Mouse (Mus musculus): ENCODE measurements around the gene Tmsb15l. TPM values are rescaled to one million over a fixed set of nuclear protein-coding genes. Genes with fewer than 3 reads are reported as not detected.
A peak's percentile ranks its signal among the peaks of the same experiment; 100 is the strongest.

Gene Tmsb15l
- 2.9 and 4.8 TPM in 2 replicates for polyA plus RNA-seq (2015; fragmentation: Nextera tagmentation; extraction: Ambion mirVana)

DNA sequence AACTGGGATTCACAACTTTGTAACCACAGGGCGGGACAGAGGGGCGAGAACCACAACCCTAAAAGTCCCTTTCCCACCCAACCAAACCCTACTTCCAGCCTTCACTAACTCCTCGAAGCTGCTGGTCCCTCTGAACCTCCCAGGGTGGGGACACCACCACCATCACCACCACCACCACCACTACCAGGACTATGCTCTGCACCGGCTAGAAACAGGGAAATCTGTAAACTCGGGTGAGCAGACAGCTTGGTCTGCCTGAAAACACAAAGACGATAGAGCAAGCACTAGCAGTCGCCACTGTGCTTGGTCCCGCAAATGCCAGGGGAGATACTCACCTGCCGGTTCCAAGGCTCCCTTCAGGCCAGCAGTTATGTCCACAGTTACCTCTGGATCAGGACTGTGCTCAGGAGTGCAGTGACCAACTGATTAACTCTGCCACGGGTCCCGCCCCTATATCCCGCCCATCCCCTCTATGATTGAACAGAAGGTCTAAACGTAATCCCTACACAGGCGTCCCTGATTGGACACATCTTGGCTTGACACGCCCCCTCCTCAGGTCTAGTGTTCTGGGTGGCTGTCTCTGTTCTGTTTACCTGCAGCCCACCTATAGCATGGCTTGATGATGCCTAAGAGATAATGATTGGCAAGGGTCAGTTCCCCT is at the start of gene Tmsb15l, which contains the start of gene Tmsb15b1:
TSS of gene Tmsb15l (minus strand) at position 446 of the 661 bp plus-strand sequence.
TSS of gene Tmsb15b1 (minus strand) at position 451 of the 661 bp plus-strand sequence.
- ATAC-seq (ENCODE audit: low read depth): peak; percentile 100
- Histone ChIP-seq H3K4me3 (ENCODE audit: low read length) (peak within 1 kb of the TSS; percentile 47), H3K27me3 (ENCODE audit: control insufficient read depth, insufficient read depth, low read depth, low read length) (no peaks in the 10 kb centered on the region), H3K36me3 (ENCODE audit: control insufficient read depth, insufficient read depth, low read length) (no peaks in the 10 kb centered on the region), H3K4me1 (replicated peaks; ENCODE audit: control insufficient read depth, insufficient read depth, low read length) (no peaks in the 10 kb centered on the region), H3K4me2 (ENCODE audit: low read depth, low read length) (peak within 1 kb of the TSS; percentile 62), H3K27ac (ENCODE audit: low read length) (no peak within 1 kb of the TSS), H3K9ac (ENCODE audit: low read length) (peak within 1 kb of the TSS; percentile 60), H3K9me3 (ENCODE audit: control insufficient read depth, low read length) (no peaks in the 10 kb centered on the region)
- 29% methylated on average over 15 of the region's 15 CpGs for WGBS

DNA sequence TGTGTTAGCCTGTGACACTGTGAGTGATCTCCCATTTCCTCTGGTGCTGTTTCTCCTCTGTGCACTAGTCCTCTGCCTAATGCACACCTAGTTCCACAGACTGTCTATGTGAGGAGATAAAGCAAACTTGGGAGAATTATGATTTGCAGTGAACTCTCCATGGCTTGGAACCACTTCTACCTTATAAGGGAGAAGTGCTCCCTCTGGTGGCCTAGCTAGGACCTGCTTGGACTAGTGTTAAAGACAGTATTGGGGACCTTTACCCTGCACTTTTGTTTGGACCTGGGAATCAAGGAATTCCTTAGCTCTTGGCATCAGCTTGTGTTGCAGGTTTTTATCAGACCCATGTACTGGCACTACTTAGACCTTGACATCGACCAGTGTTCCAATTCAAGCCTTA is 42.6 kb upstream of the Tmsb15l start:
- ATAC-seq (ENCODE audit: low read depth): no peak
- no peaks in the 10 kb centered on the region for H3K4me1 ChIP-seq (replicated peaks; ENCODE audit: control insufficient read depth, insufficient read depth, low read length)
- H3K36me3 ChIP-seq (ENCODE audit: control insufficient read depth, insufficient read depth, low read length): no peaks in the 10 kb centered on the region
- H3K9me3 ChIP-seq (ENCODE audit: control insufficient read depth, low read length): no peaks in the 10 kb centered on the region
- H3K27me3 ChIP-seq (ENCODE audit: control insufficient read depth, insufficient read depth, low read depth, low read length): no peaks in the 10 kb centered on the region
- 25% methylated on average over 1 of the region's 1 CpGs for WGBS
- no peak overlapping the region for H3K9ac ChIP-seq (ENCODE audit: low read length)
- H3K27ac ChIP-seq (ENCODE audit: low read length): no peak overlapping the region
- no peak overlapping the region for H3K4me2 ChIP-seq (ENCODE audit: low read depth, low read length)
- no peak overlapping the region for H3K4me3 ChIP-seq (ENCODE audit: low read length)

GRCm38 (mm10) chrX:137017668-137018067 is 41.0 kb upstream of the Tmsb15l start:
- 70% methylated on average over 1 of the region's 1 CpGs for WGBS
- H3K4me1 ChIP-seq (replicated peaks; ENCODE audit: control insufficient read depth, insufficient read depth, low read length): no peaks in the 10 kb centered on the region
- H3K36me3 ChIP-seq (ENCODE audit: control insufficient read depth, insufficient read depth, low read length): no peaks in the 10 kb centered on the region
- no peaks in the 10 kb centered on the region for H3K9me3 ChIP-seq (ENCODE audit: control insufficient read depth, low read length)
- no peak for ATAC-seq (ENCODE audit: low read depth)
- no peak overlapping the region for H3K9ac ChIP-seq (ENCODE audit: low read length)
- H3K4me3 ChIP-seq (ENCODE audit: low read length): no peak overlapping the region
- no peaks in the 10 kb centered on the region for H3K27me3 ChIP-seq (ENCODE audit: control insufficient read depth, insufficient read depth, low read depth, low read length)
- no peak overlapping the region for H3K4me2 ChIP-seq (ENCODE audit: low read depth, low read length)
- no peak overlapping the region for H3K27ac ChIP-seq (ENCODE audit: low read length)

- Histone ChIP-seq H3K9ac (ENCODE audit: low read length) (no peak overlapping the region), H3K4me2 (ENCODE audit: low read depth, low read length) (no peak overlapping the region), H3K27ac (ENCODE audit: low read length) (no peak overlapping the region), H3K4me1 (replicated peaks; ENCODE audit: control insufficient read depth, insufficient read depth, low read length) (no peaks in the 10 kb centered on the region), H3K4me3 (ENCODE audit: low read length) (no peak overlapping the region), H3K27me3 (ENCODE audit: control insufficient read depth, insufficient read depth, low read depth, low read length) (no peaks in the 10 kb centered on the region), H3K36me3 (ENCODE audit: control insufficient read depth, insufficient read depth, low read length) (no peaks in the 10 kb centered on the region), H3K9me3 (ENCODE audit: control insufficient read depth, low read length) (no peaks in the 10 kb centered on the region)
- ATAC-seq (ENCODE audit: low read depth): peak; percentile 54; the same call in 1 of the 2 replicates
- whole genome bisulfite sequencing: 49% methylated on average over 6 of the region's 6 CpGs
These were observed 38.5 kb upstream of the Tmsb15l start for GRCm38 (mm10) chrX:137015099-137015709.

DNA sequence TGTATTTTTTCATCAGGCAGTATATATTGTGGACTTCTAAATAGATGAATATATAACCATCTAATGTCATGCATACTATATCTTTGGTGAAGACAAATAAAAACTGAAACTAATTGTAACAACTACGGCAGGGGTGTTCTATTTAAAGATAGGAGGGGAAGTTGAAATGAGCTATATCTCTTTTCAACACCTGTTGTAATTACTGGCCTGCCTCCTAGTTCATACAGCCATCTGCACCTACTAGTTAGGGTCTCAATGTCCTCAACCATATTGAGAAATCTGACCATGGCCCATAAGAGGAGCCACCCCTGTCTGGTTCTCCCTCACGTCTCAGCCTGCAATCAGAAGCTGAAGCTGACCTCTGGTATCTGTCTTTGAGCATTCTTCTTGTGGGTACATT is 19.6 kb upstream of the Tmsb15l start:
- peaks cover 4% of the 10 kb centered on the region for H3K27me3 ChIP-seq (ENCODE audit: control insufficient read depth, insufficient read depth, low read depth, low read length)
- no peak overlapping the region for H3K4me3 ChIP-seq (ENCODE audit: low read length)
- no peaks in the 10 kb centered on the region for H3K36me3 ChIP-seq (ENCODE audit: control insufficient read depth, insufficient read depth, low read length)
- no peaks in the 10 kb centered on the region for H3K4me1 ChIP-seq (replicated peaks; ENCODE audit: control insufficient read depth, insufficient read depth, low read length)
- no peak overlapping the region for H3K9ac ChIP-seq (ENCODE audit: low read length)
- no peaks in the 10 kb centered on the region for H3K9me3 ChIP-seq (ENCODE audit: control insufficient read depth, low read length)
- no peak for ATAC-seq (ENCODE audit: low read depth)
- no peak overlapping the region for H3K27ac ChIP-seq (ENCODE audit: low read length)
- no peak overlapping the region for H3K4me2 ChIP-seq (ENCODE audit: low read depth, low read length)
- 80% methylated on average over 2 of the region's 2 CpGs for whole genome bisulfite sequencing

- H3K4me2 ChIP-seq (ENCODE audit: low read depth, low read length): peak overlapping the region; percentile 58; the same call in 1 of the 2 replicates
These were observed 17.0 kb upstream of the Tmsb15l start for GRCm38 (mm10) chrX:136993641-136994040.

DNA sequence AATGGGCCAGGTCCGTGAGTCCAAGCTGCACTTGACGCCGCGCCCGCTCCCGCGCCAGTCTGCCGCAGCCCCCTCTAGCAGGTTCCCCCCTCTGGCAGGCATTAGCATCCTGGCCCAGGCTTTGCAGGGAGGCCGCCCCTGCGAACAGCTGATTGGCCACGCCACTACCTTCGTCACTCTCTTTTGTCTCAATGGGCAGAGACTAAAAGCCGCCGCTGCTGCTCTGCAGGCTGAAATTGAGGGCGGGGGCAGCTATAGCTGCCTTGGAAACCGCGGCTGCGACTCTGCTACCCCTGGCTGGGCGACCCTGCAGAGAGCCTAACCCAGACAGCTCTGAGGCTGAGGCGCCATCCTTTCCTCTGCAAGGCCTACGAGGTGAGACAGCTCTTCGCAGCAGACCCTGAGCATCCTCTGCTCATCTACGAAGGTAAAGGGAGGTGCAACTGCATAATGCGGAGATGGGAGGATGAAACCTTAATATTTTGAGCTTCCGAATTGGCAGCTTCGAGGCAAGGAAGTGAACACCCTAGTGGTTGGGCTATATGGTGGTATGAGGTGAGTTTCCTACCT is 16.4 kb upstream of the Tmsb15l start, which contains the start of gene Zcchc18:
TSS of gene Zcchc18 (plus strand) at position 178 of the 570 bp plus-strand sequence.
- H3K36me3 ChIP-seq (ENCODE audit: control insufficient read depth, insufficient read depth, low read length): no peaks in the 10 kb centered on the region
- peak within 1 kb of the TSS; percentile 47 for H3K4me3 ChIP-seq (ENCODE audit: low read length)
- peak within 1 kb of the TSS; percentile 41; the same call in 1 of the 2 replicates for H3K9ac ChIP-seq (ENCODE audit: low read length)
- H3K27me3 ChIP-seq (ENCODE audit: control insufficient read depth, insufficient read depth, low read depth, low read length): peaks cover 4% of the 10 kb centered on the region
- H3K4me2 ChIP-seq (ENCODE audit: low read depth, low read length): peak within 1 kb of the TSS; percentile 58
- peak; percentile 93 for ATAC-seq (ENCODE audit: low read depth)
- H3K9me3 ChIP-seq (ENCODE audit: control insufficient read depth, low read length): no peaks in the 10 kb centered on the region
- H3K4me1 ChIP-seq (replicated peaks; ENCODE audit: control insufficient read depth, insufficient read depth, low read length): no peaks in the 10 kb centered on the region
- no peak within 1 kb of the TSS for H3K27ac ChIP-seq (ENCODE audit: low read length)
- 14% methylated on average over 20 of the region's 26 CpGs for WGBS

More at GRCm38 (mm10) chrX:136993641-136994040, 17.0 kb upstream of the Tmsb15l start:
- Histone ChIP-seq H3K4me3 (ENCODE audit: low read length) (peak overlapping the region; percentile 47), H3K36me3 (ENCODE audit: control insufficient read depth, insufficient read depth, low read length) (no peaks in the 10 kb centered on the region), H3K27me3 (ENCODE audit: control insufficient read depth, insufficient read depth, low read depth, low read length) (peaks cover 4% of the 10 kb centered on the region), H3K9me3 (ENCODE audit: control insufficient read depth, low read length) (no peaks in the 10 kb centered on the region), H3K27ac (ENCODE audit: low read length) (no peak overlapping the region), H3K9ac (ENCODE audit: low read length) (no peak overlapping the region), H3K4me1 (replicated peaks; ENCODE audit: control insufficient read depth, insufficient read depth, low read length) (no peaks in the 10 kb centered on the region)
- 32% methylated on average over 14 of the region's 14 CpGs for WGBS
- no peak for ATAC-seq (ENCODE audit: low read depth)

- Histone ChIP-seq H3K27ac (ENCODE audit: low read length) (no peak overlapping the region), H3K4me1 (replicated peaks; ENCODE audit: control insufficient read depth, insufficient read depth, low read length) (no peaks in the 10 kb centered on the region), H3K27me3 (ENCODE audit: control insufficient read depth, insufficient read depth, low read depth, low read length) (peaks cover 4% of the 10 kb centered on the region), H3K4me3 (ENCODE audit: low read length) (peak overlapping the region; percentile 47), H3K36me3 (ENCODE audit: control insufficient read depth, insufficient read depth, low read length) (no peaks in the 10 kb centered on the region), H3K9me3 (ENCODE audit: control insufficient read depth, low read length) (no peaks in the 10 kb centered on the region), H3K9ac (ENCODE audit: low read length) (no peak overlapping the region), H3K4me2 (ENCODE audit: low read depth, low read length) (peak overlapping the region; percentile 58)
- 19% methylated on average over 19 of the region's 19 CpGs for WGBS
- ATAC-seq (ENCODE audit: low read depth): no peak
These were observed 15.7 kb upstream of the Tmsb15l start for GRCm38 (mm10) chrX:136992191-136992965.
